Mouse (Mus musculus) liver, embryonic 13.5 days (tissue): Measurements from ENCODE around the gene Dop1b. TPM values are rescaled to one million over a fixed set of nuclear protein-coding genes. Genes with fewer than 3 reads are reported as not detected.

Source experiments
- polyA plus RNA-seq: library from polyadenylated mRNA; unstranded; fragments of >200 nt; fragmentation: Nextera tagmentation; extraction: Ambion mirVana; gene quantifications from 2 replicates; pipeline ENCODE4 v1.2.1, GENCODE M21; 2015

Gene Dop1b
- polyA plus RNA-seq, 1 experiment from 2014 or later = 8.7 TPM

Other genes with a start within 250 kb of the Dop1b start
- 6.0 and 7.0 TPM in 2 replicates for gene Setd4, start 107.8 kb upstream of the Dop1b start, polyA plus RNA-seq
- gene Cbr1, start 106.1 kb upstream of the Dop1b start, polyA plus RNA-seq = 22.9 and 26.1 TPM in 2 replicates
- gene Gm5678, start 83.8 kb upstream of the Dop1b start, polyA plus RNA-seq = not detected in 2 replicates
- gene Cbr3, start 28.7 kb upstream of the Dop1b start, polyA plus RNA-seq = 0.16 and 0.28 TPM in 2 replicates
- gene Morc3, start 120.2 kb downstream of the Dop1b start, polyA plus RNA-seq = 19.1 and 22.3 TPM in 2 replicates
- gene Chaf1b, start 172.0 kb downstream of the Dop1b start, polyA plus RNA-seq = 58.1 and 65.6 TPM in 2 replicates